Mouse (Mus musculus): ENCODE measurements around the gene Tox3.

DNA sequence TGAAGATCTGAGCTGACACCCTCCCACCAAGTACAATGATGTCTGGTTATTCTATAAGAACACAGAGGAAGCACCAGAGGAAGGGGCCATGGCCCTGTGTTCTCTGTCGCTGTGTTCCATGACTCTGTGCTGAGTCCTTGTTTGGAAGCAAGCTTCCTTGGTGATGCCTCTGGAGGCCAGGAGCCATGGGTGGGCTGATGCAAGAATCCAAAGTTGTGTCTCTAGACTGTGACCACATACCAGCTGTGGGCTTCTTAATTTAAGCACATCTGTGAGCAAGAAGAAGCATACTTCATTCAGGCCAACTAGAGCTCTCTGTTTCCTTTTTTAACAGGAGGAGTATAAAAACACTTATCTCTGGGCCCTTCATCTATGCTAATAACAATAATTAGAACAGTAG is 42.7 kb upstream of the Tox3 start:
- TF ChIP-seq CTCF (IDR thresholded peaks at IDR 0.05; ENCODE audit: low read depth, low read length) (no peak), POLR2A (IDR thresholded peaks at IDR 0.05; ENCODE audit: borderline replicate concordance, low read depth, low read length) (no peak)
